Mouse (Mus musculus): Measurements from ENCODE around the gene Khsrp.

Gene Khsrp

DNA sequence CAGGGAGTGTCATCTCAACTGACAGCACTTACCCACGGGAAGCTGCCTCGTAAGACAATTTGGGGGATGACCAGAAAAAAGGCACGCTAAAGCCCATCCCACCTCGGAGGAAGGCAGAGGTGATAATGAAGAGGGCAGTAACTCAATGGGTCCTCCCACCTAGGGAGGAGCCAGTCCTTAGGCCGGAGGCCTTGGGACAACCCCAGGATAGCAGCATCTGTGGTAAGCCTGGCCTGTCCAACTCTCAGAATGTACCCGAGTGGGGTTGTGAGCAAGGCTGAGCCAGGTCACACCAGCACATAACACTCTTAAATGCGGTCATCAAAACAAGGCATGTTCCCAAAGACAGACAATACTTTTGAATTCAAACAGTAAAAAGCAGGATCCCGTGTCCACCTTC, 1.6 kb downstream of the Khsrp start:
- no peak for DNase-seq (ENCODE audit: extremely low spot score)

DNA sequence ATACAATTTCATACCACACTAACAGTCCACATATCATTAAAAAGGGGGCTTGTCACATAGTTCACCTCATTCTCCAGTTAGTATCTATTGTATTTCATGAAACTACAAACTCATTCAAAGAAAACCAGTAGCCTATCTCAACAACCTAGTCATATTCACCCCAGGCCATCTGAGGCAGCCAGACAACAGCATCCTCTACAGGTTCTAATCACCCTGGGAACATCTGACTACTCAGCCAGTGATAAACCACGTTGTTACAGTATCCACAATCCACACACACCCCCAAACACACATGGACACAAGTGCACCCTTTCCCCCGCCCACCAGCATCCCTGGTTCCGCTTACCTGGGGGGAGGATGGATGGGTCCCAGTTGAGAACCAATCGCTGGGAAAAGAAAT, 3.9 kb downstream of the Khsrp start:
- no peak for DNase-seq (ENCODE audit: extremely low spot score)

DNA sequence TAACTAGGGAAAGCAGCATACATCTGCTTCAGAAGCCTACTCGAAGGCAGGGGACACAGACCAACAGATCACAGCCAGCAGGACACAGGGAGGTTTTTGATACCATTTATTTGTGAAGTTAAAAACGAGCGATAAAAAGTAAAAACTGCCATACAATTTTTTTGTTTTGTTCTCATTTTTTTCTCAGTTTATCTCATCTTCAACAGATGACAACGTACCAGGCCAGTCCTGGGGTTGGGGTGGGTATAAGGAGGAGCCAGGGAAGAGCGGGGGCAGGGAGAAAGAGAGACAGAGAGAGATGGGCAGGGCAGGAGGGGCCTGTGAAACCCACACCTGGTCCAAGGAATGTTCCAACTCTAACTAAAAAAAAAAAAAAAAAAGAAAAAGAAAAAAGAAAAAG, 10.4 kb downstream of the Khsrp start:
- DNase-seq (ENCODE audit: extremely low spot score): no peak

DNA sequence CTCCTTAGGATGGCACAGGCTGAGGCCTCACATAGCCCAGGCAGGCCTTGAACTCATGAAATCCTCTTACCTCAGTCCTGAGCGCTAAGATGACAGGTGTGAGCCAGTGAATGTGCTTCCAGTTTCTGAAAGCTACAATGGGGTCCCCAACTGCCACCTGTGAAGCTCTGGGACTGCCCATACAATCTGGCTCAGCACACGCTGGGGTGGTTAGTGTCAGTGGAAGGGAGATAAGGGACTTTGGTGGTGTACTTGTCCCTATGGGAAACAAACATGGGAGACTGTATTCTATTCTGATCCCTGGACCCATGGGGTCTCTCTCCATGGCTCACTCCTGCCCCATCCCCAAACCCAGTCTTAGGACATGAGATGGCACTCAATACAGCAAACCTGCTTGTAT, 11.6 kb downstream of the Khsrp start:
- no peak for DNase-seq (ENCODE audit: extremely low spot score)

DNA sequence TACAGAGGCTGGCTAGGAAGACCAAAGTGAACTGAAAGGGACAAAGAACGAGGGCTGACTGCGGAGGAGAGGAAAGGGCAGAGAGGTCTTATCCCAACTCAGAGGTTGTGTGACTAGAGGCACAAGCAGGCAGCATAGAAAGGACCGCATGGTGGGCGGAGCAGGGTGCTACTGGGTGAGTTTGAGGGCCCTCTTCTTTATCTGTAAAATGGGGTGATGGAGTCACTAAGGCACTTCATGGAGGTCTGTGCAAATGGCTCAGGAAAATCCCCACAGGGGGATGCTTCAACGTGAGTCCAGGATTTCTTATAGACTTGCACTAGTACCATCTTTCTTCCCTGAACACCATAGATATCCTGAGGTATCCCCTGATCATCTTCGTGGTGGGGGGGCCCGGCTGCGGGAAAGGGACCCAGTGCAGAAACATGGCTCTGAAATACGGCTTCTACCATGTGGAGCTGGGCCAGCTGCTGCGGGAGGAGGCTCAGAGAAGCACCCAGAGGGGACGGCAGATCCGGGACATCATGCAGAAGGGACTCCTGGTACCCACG, 19.0 kb downstream of the Khsrp start:
- DNase-seq (ENCODE audit: extremely low spot score): no peak

DNA sequence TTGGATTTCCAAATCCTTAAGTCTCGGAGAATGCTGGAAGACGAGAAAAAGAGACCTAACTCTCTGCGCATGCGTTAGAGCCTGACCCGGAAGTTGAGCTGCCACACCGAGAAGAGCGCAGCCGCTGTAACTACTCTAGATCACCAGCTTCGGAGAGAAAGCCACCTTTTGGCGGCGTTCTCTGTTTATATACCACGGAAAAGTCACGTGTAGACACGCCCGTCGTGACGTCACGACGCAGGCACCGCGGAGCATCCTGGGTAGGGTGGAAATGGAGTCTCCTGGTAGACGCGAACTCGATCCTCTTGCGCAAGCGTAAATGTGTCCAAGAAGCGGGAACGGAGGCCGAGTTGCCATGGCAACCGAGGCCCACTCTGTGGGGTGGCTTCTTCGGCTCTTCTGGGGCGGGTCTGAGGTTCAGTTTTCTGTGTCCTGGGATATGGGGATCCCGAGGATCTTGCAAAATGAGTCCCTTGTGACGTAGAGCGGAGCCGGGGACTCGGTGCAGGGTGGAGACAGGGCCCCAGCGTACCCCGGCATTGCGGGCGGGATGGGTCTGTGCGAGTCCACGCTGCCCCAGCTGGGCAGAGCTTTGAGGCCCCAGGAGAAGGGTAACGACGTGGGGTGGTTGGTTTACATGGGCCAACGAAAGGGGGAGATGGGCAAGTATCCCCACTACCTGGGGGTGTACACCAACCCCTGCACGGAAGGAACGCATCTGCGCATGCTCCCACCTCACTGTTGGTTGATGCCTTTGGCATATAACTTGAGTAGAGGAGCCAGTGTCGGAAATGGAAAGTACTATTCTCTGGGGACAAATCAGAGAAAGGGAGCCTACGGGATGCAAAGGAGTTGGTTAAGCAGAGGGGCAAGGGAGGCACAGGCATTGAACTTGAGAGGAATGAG, 19.8 kb downstream of the Khsrp start, which contains the start of the genes Gtf2f1 and Gm17949:
Gene Gtf2f1, minus strand, starts transcription at position 53 of the 906 bp plus-strand sequence.
Gene Gm17949, plus strand, starts transcription at position 234 of the 906 bp plus-strand sequence.
- peak; percentile 98 for DNase-seq (ENCODE audit: extremely low spot score)

DNA sequence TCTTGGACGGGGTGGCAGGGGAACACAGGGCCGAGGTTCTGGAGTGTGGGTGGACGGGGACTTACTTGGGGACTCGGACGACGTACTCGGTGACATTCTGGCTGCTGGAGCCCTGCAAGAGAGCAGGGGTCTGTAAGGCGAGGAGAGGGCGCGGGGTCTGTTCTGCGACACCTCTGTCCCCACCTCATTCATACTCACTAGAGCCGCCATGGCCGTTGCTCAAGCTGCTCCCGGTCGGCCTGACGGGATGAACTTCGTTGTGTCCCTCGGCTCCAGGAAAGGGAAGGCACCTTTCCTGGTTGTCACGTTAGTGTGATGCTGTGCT, 20.4 kb downstream of the Khsrp start:
- no peak for DNase-seq (ENCODE audit: extremely low spot score)

DNA sequence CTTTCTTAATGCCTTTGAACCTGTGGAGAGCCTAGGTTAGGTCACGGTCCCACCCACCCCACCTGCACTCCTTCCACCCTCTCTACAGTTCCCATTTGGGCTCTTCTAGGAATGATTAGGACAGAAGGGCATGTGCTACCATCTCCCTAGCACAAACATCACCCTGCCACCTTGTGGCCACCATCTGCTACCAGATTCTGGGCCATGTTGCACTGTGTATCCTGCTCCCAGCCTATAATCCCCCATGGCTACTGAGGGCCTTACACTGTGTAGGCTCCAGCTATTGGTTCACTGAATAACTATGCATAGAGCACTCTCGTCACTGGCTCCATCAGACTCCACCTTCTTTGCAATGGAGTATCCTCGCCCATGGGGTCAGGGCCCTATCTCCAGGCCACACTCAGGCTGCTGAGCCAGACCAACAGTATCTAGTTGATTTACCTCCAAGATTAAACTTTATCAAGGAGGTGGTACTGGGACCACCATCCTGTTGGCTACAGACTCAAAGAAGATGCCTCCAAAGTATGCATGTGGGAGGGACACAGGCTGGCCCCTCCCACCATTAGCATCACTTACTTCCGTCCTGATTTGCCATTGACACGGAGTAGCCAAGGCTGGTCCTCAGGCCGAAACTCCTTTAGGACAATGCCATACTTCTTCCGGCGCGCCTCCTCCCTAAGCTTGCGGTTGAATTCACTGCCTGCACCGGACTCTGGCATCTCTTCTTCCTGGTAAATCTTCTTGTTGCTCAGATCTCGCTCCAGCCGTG, 24.0 kb downstream of the Khsrp start:
- no peak for DNase-seq (ENCODE audit: extremely low spot score)

DNA sequence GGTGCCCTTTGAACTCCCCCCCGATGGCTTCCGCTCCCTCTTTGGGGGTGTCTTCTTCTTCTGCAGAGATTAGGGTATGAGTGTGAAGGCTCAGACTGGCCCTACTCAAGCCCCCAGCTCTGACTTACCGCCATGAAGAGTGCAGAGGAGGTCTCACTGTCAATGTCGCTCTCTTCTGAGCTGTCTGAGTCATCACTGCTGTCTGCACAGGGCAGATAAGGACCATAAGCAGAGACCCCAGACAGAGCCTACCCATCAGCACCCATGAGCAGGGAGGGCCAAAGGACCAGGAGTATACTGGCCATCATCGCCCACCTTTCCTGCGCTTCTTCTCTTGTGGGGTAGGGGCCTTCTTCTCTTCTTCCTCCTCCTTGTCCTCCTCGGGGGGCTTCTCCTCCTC, 27.3 kb downstream of the Khsrp start:
- no peak for DNase-seq (ENCODE audit: extremely low spot score)

DNA sequence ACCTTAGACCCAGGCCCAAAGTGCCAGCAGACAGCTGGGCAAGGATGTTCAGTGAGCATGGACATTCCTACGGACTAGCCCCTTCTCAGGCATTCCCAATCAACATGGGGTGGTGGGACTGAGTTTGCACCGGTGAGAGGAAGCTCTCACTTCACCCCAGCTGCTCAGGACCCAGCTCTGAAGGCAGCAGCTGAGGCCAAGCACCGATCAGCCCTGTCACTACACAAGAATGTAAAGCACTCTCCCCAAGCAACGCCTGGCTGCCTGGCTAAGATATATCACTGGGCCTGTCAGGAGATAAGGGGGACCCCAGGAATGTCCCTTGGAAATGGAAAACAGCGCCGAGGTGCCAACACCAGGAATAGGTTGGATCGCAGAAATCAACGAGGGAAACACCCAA, 30.1 kb downstream of the Khsrp start:
- no peak for DNase-seq (ENCODE audit: extremely low spot score)

- no peak for DNase-seq (ENCODE audit: extremely low spot score)
Observed at GRCm38 (mm10) chr17:56999968-57000609, 31.2 kb downstream of the Khsrp start, which contains the start of gene Pspn. Pspn (minus strand) TSS chr17:57000018.

DNA sequence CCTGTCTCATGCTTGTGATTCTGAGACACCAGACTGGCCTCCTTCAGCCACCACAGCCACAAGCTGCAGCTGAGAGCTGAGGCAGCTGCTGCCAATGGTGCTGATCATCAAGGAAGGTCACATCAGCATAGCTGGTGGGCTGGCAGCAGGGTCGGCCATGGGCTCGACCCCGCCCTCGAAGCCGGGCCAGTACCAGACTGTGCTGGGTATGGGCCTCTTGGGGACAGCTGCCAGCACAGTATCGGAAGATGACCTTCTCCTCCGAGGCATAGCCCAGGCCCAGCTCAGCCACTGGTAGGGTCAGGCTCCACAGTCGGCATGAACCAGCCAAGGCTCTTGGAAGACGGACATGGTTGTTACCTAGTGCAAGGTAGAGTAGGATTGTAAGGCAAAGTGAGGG, 31.9 kb downstream of the Khsrp start:
- DNase-seq (ENCODE audit: extremely low spot score): no peak

GRCm38 (mm10) chr17:56997029-56997667, 34.2 kb downstream of the Khsrp start, which contains the start of gene Alkbh7:
Alkbh7 (plus strand) TSS chr17:56997339.
- DNase-seq (ENCODE audit: extremely low spot score): peak; percentile 95

- DNase-seq (ENCODE audit: extremely low spot score): no peak
Observed at GRCm38 (mm10) chr17:56996506-56996905, 34.8 kb downstream of the Khsrp start.

DNA sequence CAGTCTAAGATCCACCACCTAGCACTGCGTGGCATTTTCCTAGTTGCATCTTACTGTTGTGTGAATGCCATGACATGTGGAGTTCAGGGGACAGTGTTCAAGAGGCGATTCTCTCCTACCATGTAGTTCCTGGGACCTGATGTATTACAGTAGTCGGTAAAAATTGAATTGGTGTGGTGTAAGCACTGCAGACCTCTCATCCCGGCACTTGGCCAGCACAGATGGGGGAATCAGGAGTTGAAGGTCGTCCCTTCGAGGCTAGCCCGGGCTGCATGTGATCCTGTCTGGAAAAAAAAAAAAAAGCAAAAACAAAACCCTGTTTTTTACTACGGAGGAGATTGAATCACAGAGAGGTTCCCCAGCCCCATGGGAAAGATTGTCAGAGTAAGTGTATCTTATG, 36.3 kb downstream of the Khsrp start:
- no peak for DNase-seq (ENCODE audit: extremely low spot score)

DNA sequence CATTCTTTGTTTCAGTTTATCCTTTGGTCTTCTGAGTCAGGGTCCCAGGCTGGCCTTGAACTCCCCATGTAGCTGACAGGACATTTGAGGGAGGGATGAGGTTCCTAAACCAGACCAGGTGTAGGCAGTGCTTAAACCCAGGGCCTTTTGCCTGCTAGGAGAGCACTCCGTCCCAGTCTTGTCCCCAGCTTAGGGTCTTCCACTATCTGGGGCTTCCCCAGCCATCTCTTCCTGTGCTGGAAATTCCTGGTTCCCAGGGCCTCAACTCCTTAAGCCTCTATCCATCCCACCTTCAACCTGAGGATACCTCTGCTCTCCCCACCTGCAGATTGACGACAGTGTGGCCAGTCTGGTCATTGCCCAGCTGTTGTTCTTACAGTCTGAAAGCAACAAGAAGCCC, 40.4 kb downstream of the Khsrp start:
- no peak for DNase-seq (ENCODE audit: extremely low spot score)

DNA sequence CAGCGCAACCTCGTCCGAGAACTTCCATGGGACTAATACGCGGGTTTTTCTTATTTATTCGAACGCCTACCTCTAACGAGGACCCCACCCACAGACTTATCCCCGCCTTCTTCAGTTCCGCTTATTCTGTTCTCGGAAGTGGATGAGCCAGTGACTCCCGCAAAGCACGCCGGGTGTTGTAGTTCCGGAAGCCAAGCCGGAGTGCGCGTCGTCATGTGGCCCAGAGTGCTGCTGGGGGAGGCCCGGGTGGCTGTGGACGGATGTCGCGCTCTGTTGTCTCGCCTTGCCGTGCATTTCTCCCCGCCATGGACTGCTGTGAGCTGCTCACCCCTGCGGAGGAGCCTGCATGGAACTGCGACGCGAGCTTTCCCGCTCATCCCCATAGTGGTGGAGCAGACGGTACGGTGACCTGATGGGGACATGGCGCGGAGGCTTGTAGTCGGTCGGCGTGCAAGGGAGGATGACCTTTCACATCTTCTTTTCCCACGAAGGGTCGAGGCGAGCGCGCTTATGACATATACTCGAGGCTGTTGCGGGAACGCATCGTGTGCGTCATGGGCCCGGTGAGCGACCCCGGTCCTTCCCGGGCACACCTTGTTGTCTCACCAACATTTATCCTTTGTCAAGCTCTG, 41.1 kb downstream of the Khsrp start, which contains the start of gene Clpp:
Gene Clpp, plus strand, starts transcription at position 191 of the 632 bp plus-strand sequence.
- peak; percentile 96 for DNase-seq (ENCODE audit: extremely low spot score)

- DNase-seq (ENCODE audit: extremely low spot score): no peak
Observed at GRCm38 (mm10) chr17:56989467-56990114, 41.7 kb downstream of the Khsrp start.

DNA sequence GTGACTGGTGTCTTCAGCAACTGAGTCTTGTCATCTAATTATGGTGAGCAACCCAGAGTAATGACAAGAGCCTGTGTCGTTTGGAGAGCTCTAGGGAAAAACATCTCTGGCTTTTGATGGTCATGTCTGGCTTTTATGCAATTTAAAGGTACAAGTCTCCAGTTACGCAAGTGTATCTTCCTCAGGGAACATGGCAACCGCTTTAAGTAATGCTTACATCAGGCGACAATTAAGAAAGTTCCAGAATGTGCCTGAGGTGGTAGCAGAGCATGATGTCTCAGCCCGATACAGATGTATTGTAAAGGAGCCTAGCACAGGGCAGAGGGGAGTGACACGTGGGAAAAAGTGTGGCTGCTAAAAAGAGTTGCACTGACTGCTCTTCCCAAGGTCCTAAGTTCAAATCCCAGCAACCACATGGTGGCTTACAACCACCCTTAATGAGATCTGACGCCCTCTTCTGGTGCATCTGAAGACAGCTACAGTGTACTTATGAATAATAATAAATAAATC, 42.3 kb downstream of the Khsrp start:
- no peak for DNase-seq (ENCODE audit: extremely low spot score)

DNA sequence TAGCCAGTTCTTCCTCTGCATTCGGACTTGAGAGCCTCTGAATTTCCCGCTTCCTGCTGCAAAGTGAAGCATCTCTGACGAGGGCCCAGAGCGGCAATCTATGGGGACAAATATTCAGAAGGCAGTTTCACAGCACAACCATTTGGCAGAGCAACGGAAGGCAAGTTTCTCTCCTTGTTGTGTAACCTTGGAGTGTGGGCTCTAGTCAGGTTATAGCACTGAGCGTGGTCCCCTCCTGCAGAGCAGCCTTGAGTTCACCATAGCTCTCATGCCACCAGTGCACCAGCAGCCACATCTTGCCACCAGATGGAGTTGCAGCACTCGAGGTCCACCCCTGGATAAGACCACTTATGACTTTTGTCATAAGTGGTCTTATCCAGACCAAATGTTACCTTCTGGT, 42.9 kb downstream of the Khsrp start:
- no peak for DNase-seq (ENCODE audit: extremely low spot score)

Data from embryo, embryonic 9.5 days (tissue).